Mouse (Mus musculus) megakaryocyte, embryonic 14.5 days (primary cell): Measurements from ENCODE around the gene Car5a.

Source experiments
- FLI1 ChIP-seq: IDR thresholded peaks from 2 replicates; pipeline ENCODE4 v1.6.1; 2012; ENCODE audit warnings: low read length, inconsistent platforms, mixed read lengths
- GATA1 ChIP-seq: IDR thresholded peaks from 3 replicates; pipeline ENCODE4 v1.6.1; 2012; ENCODE audit warnings: mixed read lengths, low read length, inconsistent platforms, borderline replicate concordance

DNA sequence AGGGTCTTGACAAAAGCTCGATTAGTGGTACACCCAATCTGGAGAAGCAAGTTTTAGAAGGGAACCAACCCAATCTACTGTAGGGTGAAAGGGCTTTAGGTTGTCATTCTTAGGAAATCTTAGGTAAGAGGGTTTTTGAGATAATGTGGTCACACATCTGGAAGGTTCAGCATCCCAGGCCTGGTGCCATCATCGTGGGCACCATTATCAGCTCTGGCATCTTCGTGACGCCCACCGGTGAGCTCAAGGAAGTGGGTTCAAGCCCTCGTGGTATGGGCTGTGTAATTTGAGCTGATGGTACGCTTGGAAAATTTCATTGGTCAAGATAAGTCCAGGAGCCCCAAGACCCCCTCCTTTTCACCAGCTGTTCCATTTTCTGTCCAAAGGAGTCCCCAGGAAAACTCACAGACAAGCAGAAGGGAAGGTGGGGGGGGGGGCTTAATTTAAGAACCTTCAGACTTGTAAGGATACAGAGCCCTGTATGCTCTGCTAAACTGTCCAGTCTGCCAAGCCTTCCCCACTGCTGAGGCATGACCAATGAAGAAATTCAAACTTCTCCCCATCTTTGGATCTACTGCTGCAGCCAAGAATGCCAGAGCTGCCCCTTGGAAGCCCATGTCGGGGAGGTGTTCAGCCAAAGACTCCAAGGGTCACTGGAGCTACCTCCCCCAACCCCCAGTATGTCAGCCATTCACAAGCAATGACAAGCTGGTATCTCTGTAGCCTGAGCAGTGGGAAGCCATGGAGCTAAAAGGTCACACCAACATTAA, 36.1 kb downstream of the Car5a start:
- TF ChIP-seq GATA1, result no peak
- TF ChIP-seq FLI1, result no peak
